Mouse (Mus musculus) kidney, adult 9 months (tissue): ENCODE data around the gene Gramd4.
"Not testable (repeated sequence)": the region's sequence is repeated elsewhere in the genome, so short reads cannot be mapped to it uniquely, and the experiment has no call there.

Source experiments
- DNase-seq: peaks from one replicate; pipeline ENCODE4 v3.0.0; 2022

Gene Gramd4

GRCm38 (mm10) chr15:86091998-86092670 is 34.6 kb downstream of the Gramd4 start:
- peak; percentile 98 for DNase-seq

- peak; percentile 50 for DNase-seq
Observed at GRCm38 (mm10) chr15:86093236-86093635, 35.7 kb downstream of the Gramd4 start.

- DNase-seq: no peak
Observed at GRCm38 (mm10) chr15:86094324-86095121, 37.0 kb downstream of the Gramd4 start.

- DNase-seq: no peak
Observed at GRCm38 (mm10) chr15:86095722-86096603, 38.5 kb downstream of the Gramd4 start.

DNA sequence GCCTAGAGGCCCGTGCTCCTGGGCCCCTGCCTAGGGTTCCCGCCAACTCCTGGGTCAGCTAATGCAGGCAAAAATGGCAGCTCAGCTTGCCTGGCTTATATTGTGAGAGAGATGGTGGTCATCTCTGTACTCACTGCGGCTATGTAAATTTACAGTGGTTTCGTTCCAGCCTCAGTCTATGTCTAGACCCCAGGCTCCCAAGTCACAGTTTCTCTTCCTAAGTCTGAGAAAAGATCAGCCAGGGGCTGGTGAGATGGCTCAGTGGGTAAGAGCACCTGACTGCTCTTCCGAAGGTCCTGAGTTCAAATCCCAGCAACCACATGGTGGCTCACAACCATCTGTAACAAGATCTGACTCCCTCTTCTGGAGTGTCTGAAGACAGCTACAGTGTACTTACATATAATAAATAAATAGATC is 39.1 kb downstream of the Gramd4 start:
- not testable (repeated sequence) for DNase-seq

DNA sequence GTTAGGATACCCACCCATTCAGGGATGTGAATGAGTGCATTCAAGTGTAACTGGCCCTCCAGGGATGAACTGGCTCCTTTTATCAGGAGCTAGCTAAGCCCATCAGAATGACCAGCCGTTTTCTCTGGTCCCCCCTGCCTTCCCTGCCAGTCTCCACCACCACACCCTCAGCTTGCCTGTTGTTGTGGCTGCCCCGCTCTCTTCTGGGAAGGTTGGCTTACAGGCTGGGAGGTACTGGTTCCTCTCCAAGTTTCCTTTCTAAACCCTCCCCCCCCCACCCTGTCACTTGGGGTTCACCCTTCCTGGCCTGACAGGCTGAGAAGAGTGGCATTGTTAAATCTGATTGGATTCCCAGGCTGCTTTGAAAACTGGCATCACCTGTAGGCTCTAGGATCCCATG is 40.4 kb downstream of the Gramd4 start:
- DNase-seq: no peak

DNA sequence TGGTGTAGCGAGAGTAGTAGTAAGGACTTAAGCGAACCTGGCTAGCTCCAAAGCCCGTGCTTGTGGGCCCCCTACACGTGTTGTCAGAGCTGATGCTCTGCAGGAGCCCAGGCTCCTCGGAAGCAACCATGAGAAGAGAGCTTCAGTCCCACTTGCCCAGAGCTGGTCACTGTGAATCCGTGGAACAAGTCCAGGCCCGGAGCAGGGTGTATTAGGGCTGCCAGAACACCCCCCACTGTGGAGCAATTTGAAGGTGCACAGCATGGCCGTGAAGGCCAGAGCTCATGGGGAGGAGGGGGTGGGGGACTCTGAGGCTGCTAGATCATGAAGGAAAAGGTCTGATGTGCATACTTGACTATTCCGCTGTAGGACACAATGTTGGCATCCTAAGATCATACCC is 44.1 kb downstream of the Gramd4 start:
- no peak for DNase-seq

GRCm38 (mm10) chr15:86102308-86102707 is 44.8 kb downstream of the Gramd4 start:
- no peak for DNase-seq

DNA sequence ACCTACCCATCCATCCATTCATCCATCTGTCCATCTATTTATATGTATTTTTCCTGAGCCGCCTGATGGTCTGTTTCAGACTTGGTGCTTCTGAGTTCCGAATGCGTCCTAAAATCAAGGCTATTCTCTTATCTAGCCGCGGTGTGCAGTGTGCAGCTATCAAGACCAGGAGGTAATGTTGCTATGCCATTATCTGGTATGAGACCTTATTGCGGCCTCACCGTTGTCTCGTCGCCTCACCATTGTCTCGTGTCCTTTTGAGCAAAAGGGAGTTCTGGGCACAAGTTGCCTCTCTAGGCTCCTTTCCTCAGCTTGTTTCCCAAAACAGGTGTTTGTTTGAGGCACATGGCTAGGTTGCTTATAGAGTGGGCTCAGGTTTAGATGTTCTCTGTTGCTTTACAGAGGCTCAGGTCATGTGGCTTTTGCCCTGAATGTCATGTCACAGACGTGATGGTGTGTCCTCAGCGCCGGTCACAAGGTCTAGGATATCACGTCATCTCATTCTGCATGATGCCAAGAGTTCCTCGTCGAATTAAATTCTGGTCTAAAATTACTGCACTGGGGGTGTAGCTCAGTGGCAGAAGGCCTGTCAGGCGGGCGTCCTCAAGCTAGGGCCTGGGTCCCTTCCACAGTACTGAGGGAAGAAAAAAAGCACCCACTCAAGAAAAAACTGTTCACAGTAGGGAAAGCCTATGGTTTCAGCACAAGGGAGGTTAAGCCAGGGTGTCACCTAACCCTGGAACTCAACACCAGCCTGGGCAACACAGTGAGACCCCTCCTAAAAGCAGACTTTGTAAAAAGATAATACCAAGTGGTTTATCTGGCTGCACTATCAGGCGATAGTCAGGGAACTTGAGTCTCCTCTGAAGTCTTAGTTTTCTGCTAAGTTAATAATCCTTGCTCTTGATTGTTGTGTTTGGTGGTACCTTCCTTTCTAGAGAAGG is 47.2 kb downstream of the Gramd4 start:
- no peak for DNase-seq

DNA sequence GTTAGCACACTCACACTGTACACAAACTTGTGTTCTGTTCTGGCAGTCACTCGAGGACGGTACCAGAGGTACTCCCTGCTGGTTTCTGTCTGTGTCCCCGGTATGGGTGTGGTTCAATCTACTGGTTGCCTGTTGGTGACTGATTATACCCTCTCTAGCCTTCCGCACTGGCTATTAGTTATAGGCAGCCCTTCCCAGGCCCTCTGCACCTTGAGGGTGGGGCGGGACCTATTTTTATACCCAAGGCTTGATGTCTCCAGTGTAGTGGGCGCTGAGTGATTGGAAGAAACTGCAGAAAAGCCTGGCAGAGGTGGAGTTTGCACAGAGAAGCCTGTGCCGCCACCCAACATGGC is 47.8 kb downstream of the Gramd4 start:
- no peak for DNase-seq

- no peak for DNase-seq
Observed at GRCm38 (mm10) chr15:86105751-86106150, 48.3 kb downstream of the Gramd4 start.

GRCm38 (mm10) chr15:86107831-86108471 is 50.5 kb downstream of the Gramd4 start:
- no peak for DNase-seq

DNA sequence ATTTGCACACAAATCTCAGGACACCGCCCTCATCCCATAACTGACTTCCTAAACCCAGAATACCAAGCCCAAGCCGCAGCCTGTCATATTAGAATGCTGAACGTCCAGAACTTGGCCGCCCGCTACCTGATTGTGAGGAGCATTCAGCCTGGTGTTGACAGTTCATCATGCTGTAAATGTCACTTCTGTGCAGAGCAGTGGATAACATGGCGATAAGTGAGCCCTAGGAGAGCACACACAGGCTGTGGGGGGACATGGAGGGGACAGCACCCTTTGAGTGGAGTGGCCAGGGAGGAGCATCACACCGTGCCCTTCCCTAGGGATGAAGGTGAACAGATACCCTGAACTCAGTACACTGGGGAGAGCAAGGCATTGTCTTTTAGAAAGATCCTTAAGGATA is 51.8 kb downstream of the Gramd4 start:
- DNase-seq: no peak

DNA sequence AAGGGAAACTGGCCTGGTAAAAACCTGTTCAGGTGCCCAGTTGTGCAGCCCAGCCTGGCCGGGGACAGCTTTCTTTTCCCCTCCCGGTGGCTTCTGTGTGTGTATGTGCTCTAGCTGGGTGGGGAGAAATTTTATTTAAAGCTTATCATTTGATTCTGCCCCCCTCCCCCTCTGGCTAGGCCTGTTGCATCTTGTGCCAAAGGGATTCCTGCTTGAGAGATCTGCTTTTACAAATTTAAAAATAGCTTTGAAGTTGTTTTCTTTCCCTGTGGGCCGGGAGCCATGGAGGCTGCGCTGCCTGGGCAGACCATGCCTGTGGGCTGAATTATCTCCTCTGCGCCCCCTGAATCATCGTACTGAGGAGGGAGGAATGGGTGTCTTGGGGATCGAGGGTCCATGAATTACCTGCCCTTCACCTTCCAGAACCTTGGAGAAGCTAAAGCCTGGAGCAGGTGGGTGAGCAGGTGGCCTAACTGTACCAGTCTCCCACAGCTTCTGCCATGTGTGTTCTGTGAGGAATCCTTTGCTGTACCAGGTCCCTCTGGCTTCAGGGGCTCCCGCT is 52.2 kb downstream of the Gramd4 start:
- DNase-seq: no peak

GRCm38 (mm10) chr15:86110361-86111103 is 53.0 kb downstream of the Gramd4 start:
- no peak for DNase-seq

GRCm38 (mm10) chr15:86112707-86113341 is 55.3 kb downstream of the Gramd4 start:
- DNase-seq: no peak

DNA sequence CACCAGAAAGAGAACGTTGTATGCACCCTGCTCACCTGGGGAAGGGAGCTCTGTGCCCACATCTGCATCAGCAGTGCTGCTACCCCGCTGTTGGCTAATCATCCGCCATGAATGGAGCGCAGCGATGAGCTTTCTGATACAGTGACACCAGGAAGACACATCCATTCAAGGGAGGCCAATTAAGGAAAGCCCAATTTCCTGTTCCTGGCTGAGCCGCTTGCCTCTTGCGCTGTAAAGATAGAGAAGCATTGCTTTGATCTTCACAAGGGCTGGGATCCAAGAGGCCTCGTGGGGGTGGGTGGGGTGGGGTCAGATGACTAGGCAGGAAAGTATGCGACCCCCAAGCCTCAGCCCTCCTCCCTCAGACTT is 55.8 kb downstream of the Gramd4 start:
- no peak for DNase-seq

DNA sequence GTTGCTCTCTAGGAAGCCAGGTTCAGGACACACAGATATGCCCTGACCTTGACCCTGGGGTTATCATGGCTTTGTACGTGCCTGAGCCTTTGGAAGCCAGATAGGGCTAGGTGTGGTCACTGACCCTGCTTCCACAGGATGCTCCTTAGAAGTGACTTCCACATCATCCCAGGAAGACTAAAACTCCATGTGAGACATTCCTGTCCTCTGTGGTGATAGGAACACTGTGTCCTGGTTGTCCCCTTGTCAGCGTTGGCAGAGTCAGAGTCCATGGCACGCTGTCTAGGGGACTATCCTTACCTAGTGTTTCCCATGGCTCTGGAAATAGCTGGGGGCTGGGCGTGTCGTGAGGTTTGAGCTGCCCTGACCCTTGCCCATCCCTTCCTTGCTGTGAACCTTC is 58.9 kb downstream of the Gramd4 start:
- DNase-seq: peak; percentile 72

DNA sequence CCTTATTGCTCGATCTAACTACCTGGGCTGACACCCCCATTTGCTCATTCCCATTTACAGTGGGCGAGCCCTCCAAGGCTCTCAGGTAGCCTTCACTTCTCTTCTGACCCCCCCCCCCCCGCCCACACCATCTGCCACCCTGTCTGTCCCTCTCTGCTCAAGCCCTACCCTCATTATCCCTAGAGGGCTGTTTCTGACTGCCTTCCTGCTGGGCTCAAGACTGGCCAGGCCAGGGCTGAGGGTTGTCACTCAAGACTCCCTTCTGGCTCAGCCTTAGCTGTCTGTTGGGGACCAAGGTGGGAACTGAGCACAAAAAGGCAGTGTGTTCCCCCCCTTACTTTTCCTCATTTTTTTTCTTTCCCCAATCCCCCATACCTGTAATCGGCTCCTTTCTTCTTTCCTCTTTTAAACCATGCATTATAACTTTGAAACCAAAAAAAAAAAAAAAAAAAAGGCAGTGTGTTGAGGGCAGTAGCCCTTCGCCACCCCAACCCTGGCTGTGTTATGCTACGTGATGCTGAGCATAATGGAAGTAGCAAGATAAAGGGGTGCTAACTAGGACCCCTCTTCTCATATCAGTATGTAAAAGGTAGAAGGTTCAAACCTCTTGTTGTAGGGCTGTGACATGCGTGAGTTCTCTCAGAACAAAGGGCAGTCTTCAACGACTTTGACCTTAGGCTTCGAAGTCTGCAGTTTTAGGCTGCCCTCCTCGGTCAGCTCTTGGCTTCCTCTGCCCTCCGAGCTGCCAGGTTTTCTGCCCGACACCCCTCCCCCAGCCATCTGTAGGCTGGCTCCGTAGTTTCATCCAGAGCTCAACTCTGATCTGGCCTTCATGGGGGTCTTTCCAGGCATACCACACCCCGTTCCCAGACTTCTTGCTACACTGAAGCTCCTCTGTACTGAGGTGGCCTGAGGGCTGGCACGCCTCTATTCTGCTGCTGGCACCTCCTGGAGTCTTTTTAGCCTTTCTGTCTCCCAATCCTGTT is 59.9 kb downstream of the Gramd4 start:
- peak; percentile 92 for DNase-seq
